Mouse (Mus musculus) retina, embryonic 14.5 days (tissue): ENCODE measurements around the gene Frem1.

ENCODE experiments used
- DNase-seq: peaks from one replicate; pipeline ENCODE4 v3.0.0-alpha.2; 2015; ENCODE audit warnings: low spot score

The Frem1 gene

GRCm38 (mm10) chr4:82930079-82930478 is 122.1 kb downstream of the Frem1 start:
- no peak for DNase-seq

DNA sequence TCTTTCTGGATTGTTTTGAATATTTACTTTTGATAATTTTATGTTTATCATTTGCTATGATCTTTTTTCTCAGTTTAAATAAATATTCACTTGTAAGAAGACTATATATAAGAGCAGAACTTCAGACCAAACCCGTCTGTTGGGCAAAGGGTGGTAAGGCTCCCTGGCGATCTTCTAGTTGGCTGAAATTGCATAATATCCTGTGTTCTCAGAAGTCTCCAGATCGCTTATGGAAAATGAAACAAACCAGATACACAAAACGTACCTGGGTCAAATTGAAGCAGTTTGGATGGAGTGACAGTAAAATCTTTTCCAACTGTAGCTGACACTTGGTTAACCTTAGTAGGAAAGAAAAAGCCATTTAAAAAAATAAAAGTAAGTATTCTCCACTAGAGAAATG is 130.2 kb downstream of the Frem1 start:
- DNase-seq: no peak

GRCm38 (mm10) chr4:82918625-82919024 is 133.5 kb downstream of the Frem1 start:
- DNase-seq: no peak

- no peak for DNase-seq
Observed at GRCm38 (mm10) chr4:82916678-82917050, 135.5 kb downstream of the Frem1 start.

GRCm38 (mm10) chr4:82916003-82916677 is 136.0 kb downstream of the Frem1 start:
- no peak for DNase-seq

DNA sequence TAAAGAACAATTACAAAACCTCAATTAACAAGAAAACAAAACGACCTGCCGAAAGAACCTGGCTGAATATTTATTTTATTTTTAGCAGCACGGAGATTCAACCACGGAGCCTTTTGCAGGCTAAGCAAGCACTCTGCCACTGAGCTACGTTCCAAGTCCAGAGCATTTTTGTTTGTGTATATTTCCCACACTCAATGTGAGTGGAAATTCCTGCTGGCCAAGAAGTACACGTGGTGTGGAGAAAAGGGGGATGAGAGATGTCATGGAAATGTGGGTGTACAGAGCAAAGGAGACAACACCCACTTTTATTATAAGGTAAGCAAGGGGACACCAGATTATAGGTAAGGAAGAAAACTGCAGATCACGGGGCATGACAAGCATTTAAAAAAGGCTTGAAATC is 136.6 kb downstream of the Frem1 start:
- DNase-seq: no peak

DNA sequence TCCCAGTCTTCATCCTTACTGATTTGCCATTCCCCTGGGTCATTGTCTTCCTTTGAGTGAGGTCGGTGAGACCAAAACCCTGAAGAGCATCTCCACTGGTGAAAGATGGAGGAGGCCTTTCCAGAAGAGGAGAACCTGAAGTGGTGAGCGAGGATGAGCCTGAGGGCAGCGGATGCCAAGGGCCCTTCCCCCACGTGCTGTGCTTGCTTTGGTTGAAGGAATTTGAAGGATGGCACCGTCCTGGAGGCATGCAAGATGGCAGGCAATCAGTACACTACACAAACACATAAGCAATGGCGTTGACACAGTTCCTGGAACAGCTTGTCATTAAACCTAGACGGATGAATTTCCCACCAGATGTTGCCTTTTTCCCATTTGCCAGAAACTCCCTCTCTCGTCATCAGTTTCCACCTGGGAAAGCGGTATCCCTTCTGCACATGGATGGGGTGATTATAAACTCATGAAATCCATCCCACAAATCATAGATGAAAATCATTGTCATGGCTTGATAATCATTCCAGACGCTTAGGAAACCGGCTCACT is 137.5 kb downstream of the Frem1 start:
- no peak for DNase-seq

GRCm38 (mm10) chr4:82895227-82895626 is 156.9 kb downstream of the Frem1 start:
- DNase-seq: no peak

DNA sequence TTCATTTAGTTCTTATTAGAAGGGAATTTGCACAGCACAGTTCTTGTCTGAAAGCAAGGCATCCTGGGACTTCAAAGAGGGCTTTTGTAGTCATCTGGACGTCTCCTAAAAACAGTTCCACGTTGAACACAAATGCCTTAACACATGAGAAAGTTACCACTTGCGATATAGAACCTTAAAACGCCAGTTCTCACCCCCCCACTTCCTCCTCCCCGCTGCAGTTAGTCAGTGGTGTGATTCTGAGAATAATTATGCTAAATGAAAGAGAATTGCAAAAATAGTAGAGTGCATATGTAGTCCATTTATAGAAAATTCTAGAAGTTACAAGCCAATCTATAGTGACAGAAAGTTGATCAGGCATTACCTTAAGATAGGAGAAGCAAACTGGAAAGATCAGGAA is 159.9 kb downstream of the Frem1 start:
- DNase-seq: no peak

- no peak for DNase-seq
Observed at GRCm38 (mm10) chr4:82891566-82891965, 160.6 kb downstream of the Frem1 start.

- DNase-seq: no peak
Observed at GRCm38 (mm10) chr4:82891049-82891448, 161.1 kb downstream of the Frem1 start.

DNA sequence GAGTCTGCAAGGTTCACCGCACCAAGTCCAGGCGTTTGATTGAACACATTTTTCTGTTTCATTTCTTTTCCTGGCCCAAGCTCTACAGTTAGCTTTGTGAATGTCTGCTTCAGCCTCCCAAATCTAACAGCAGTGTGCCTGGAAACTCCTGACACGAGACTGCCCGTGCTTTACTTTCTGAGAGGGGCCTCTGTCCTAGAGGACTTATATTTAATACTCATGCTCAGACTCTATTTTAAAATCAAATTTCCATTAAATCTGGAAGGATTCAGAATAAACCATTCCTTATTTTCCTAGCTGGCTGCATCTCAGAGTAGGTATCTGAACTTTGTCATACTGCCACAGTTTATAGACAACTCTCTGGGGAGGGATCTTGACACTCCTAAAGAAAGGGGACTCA is 161.6 kb downstream of the Frem1 start:
- DNase-seq: no peak

DNA sequence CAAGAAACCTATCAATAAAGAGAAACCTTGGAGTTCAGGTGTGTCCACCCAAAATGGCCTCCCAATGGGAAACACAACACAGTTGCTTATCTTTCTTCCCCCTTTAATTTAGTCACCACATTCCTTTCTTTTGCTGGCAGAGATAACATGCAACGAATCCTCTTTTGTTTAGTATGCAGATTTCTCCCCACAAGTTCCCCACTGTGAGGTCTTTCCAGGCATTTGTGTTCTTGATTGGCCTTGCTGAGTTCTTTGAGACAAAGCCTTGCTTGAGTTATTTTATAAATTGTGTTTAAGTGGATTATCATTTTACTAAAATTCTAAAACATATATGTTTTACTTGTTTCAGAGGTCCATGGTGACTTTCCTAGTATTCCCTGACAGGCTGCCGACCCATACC is 166.0 kb downstream of the Frem1 start:
- DNase-seq: no peak

GRCm38 (mm10) chr4:82885535-82885913 is 166.6 kb downstream of the Frem1 start:
- no peak for DNase-seq

GRCm38 (mm10) chr4:82884636-82885534 is 167.3 kb downstream of the Frem1 start, which contains the start of gene Cer1:
Gene Cer1, minus strand, starts transcription at chr4:82885148.
- DNase-seq: peak; percentile 24

- DNase-seq: no peak
Observed at GRCm38 (mm10) chr4:82882500-82882899, 169.6 kb downstream of the Frem1 start.

DNA sequence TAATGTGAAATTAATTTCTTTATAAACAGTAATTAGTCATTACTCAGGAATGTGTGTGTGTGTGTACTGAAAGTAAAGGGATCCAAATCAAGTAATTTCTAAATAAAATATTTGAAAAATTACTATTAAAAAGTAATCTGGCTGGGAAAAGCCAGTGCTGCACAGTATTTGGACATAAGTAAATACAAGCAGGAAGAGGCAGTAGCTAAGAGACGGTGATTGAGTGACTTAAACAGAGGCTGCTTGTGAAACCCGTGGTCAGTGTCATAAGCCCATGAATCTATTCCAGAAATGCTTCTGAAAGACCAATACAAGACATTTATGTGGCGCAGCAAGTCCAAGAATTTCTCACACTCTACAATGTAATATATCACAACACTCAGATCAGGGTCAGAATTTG is 170.8 kb downstream of the Frem1 start:
- DNase-seq: no peak

- no peak for DNase-seq
Observed at GRCm38 (mm10) chr4:82880243-82880642, 171.9 kb downstream of the Frem1 start.

DNA sequence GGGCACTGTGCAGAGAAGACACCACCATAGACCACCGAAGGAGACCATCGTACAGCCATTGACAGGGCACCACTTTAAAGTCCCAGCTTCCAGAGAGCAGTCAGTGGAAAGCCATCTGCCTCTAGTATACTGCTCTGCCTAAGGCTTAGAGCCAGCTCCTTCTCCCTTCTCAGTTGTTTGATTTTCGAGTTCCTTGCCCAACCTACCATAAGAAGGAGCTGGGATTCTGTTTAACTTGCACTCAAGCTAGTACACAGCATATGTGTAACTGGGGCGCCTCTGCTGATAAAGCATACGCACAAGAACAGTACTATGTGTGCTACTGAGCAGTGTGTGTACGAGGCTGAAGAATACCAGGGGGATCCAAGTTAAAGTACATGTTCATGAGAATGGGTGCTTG is 173.0 kb downstream of the Frem1 start:
- no peak for DNase-seq

- DNase-seq: no peak
Observed at GRCm38 (mm10) chr4:82876656-82877055, 175.5 kb downstream of the Frem1 start.

GRCm38 (mm10) chr4:82875532-82875931 is 176.6 kb downstream of the Frem1 start:
- no peak for DNase-seq

- DNase-seq: no peak
Observed at GRCm38 (mm10) chr4:82874791-82875190, 177.3 kb downstream of the Frem1 start.

GRCm38 (mm10) chr4:82872548-82872947 is 179.6 kb downstream of the Frem1 start:
- no peak for DNase-seq
